Mouse (Mus musculus): ENCODE measurements around the gene Rnase10. TPM values are rescaled to one million over a fixed set of nuclear protein-coding genes. Genes with fewer than 3 reads are reported as not detected.
"Not testable (repeated sequence)": the region's sequence is repeated elsewhere in the genome, so short reads cannot be mapped to it uniquely, and the experiment has no call there.

Gene Rnase10
- polyA plus RNA-seq (2014; fragmentation: Nextera tagmentation; extraction: Ambion mirVana): 0.45 TPM in 1 of 2 replicates, not detected in the other

DNA sequence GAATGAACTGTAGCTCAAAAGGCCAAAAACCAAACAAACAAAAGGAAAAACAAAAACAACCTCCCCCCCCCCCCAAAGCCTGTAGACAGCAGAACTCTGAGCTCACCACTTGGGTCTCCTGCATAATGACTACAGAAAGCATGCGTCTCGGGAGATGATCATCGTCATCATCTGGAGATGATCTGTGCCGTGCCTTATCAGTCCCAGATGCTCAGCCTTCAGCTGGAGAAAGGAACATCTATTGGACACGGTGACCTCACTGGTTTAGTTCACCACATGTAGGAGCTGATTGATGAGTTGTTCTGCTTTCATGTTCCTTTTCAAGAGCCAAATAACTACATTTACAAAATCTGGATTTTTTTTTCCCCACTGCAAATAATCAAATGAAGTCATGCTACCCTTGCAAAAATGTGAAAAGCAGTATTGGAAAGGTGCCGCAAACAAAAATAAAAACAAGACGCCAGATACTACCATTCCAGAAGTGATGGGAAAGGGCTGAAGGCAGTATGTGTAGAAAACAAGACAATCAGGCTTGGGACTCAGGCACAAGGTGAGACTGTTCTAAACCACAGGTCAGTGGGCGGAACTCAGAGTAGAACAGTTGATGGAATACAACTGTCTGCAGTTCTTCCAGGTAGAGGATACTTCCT, at the start of gene Rnase10:
Rnase10 (plus strand) TSS at position 600 of the 650 bp plus-strand sequence.
- no peaks in the 10 kb centered on the region for H3K27me3 ChIP-seq (ENCODE audit: insufficient read depth, low read length)
- no peak within 1 kb of the TSS for H3K4me3 ChIP-seq (ENCODE audit: low read depth, low read length)
- TF ChIP-seq CTCF (IDR thresholded peaks at IDR 0.05; ENCODE audit: low read depth): no peak
- DNase-seq (no peak), ATAC-seq (ENCODE audit: insufficient read depth) (no peak)
- 0 out of 2 replicates have a peak, but pooled peaks cover 3% of the 10 kb centered on the region for H3K4me1 ChIP-seq (ENCODE audit: insufficient read depth)
- H3K27ac ChIP-seq (ENCODE audit: low read depth): peak within 1 kb of the TSS; percentile 92
- H3K36me3 ChIP-seq (ENCODE audit: insufficient read depth): no peaks in the 10 kb centered on the region
- no peaks in the 10 kb centered on the region for H3K9me3 ChIP-seq (ENCODE audit: low read depth, low read length)
- H3K9ac ChIP-seq: no peak within 1 kb of the TSS
- H3K4me2 ChIP-seq: peak within 1 kb of the TSS; percentile 13; the same call in 1 of the 2 replicates
- 66% methylated on average over 8 of the region's 8 CpGs for WGBS

DNA sequence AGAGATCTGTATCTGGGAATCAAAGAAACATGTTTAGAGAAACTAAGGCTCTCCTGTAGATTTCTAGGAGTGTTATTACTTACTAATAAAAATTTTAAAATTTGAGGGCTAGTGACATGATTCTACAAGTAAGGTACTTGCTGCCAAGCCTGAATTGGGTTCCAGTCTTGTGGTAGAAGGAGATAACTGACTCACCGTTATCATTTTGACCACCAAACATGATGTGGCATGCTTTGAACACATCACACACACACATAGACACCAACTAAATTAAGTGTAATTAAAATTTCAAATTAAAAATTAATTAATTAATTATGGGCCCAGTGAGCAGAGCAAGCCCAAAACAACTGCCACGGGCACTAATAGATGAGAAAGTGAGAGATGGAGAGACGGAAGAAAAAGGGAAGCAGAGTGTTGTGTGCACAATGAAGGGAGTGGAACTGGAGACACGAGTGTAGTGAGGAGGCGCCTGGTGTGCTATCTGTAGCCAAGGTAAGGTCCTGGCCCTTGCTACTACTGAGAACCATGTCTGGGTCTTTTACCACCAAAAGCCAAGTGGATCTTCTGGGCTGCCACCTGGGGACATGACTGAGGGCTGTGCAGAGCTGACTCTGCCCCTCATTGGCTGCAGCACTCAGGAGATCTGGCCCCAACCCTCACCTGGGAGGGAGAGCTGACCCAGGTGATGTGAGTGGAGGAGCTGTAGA, 49.1 kb upstream of the Rnase10 start:
- H3K9me3 ChIP-seq (ENCODE audit: low read depth, low read length); ATAC-seq (ENCODE audit: insufficient read depth); H3K27me3 ChIP-seq (ENCODE audit: insufficient read depth, low read length); DNase-seq; H3K27ac ChIP-seq (ENCODE audit: low read depth); H3K4me3 ChIP-seq (ENCODE audit: low read depth, low read length); H3K9ac ChIP-seq; H3K36me3 ChIP-seq (ENCODE audit: insufficient read depth); H3K4me1 ChIP-seq (ENCODE audit: insufficient read depth); H3K4me2 ChIP-seq: not testable (repeated sequence)
- WGBS: 82% methylated on average over 5 of the region's 5 CpGs

DNA sequence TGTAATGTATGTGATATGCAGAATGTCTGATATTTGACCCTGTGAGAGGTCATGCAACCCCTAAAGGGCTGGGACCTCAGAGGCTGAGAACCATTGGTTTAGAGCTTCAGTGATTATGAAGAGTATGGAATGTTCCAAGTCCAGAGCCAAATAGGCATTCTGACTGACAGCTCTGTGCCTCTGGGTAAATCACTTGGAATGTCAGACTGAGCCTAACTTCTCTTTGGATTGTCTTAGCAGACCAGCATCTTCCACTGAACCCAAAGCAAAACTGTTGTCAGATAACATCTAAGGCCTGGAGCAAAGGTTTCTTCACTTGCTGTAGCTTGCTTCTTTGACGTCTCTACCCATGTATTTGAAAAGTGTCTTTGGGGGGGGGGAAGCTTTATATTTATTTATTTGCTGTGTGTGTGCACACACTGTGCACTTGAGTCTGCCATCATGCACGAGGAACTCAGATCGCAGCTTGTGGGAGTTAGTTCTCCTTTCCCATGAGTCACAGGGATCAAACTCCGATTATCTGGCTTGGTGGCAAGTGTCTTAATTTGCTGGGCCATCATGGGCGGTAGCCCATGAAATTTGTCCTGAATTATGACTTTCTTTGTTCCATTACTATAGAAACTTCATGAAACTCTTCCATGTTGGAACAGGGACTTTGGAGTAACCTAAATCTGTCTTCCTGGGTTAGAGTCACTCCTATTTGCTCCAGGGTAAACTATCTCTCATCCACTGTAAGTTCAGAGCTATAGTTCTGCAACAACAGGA, 39.2 kb upstream of the Rnase10 start:
- DNase-seq (no peak), ATAC-seq (ENCODE audit: insufficient read depth) (no peak)
- Histone ChIP-seq H3K4me1 (ENCODE audit: insufficient read depth) (no peaks in the 10 kb centered on the region), H3K36me3 (ENCODE audit: insufficient read depth) (no peaks in the 10 kb centered on the region), H3K9ac (no peak overlapping the region), H3K4me3 (ENCODE audit: low read depth, low read length) (no peak overlapping the region), H3K4me2 (no peak overlapping the region), H3K27me3 (ENCODE audit: insufficient read depth, low read length) (no peaks in the 10 kb centered on the region), H3K27ac (ENCODE audit: low read depth) (no peak overlapping the region), H3K9me3 (ENCODE audit: low read depth, low read length) (no peaks in the 10 kb centered on the region)
- no peak for TF ChIP-seq CTCF (IDR thresholded peaks at IDR 0.05; ENCODE audit: low read depth)
- WGBS: 81% methylated on average over 5 of the region's 5 CpGs

DNA sequence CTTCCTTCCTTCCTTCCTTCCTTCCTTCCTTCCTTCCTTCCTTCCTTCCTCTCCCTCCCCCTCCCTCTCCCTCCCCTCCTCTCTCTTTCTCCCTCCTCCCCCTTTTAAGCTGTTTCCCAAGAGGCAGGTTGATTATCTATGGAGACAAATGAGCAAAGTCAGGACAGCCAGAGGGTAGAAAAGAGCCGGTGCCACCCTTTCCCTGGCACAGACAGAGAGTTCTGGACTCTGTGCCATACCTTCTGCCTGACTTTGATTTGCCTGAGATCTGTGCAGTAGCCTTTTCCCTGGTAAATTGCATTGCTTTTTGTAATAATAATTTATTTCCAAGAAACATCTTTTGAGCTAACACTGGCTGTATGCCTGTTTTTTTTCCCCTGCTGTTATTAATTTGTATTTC, 38.5 kb upstream of the Rnase10 start:
- H3K9me3 ChIP-seq (ENCODE audit: low read depth, low read length): no peaks in the 10 kb centered on the region
- H3K4me3 ChIP-seq (ENCODE audit: low read depth, low read length): no peak overlapping the region
- no peaks in the 10 kb centered on the region for H3K36me3 ChIP-seq (ENCODE audit: insufficient read depth)
- no peak for DNase-seq
- ATAC-seq (ENCODE audit: insufficient read depth): no peak
- 30% methylated on average over 1 of the region's 1 CpGs for WGBS
- H3K4me2 ChIP-seq: no peak overlapping the region
- H3K27me3 ChIP-seq (ENCODE audit: insufficient read depth, low read length): no peaks in the 10 kb centered on the region
- no peak for TF ChIP-seq CTCF (IDR thresholded peaks at IDR 0.05; ENCODE audit: low read depth)
- no peak overlapping the region for H3K27ac ChIP-seq (ENCODE audit: low read depth)
- no peaks in the 10 kb centered on the region for H3K4me1 ChIP-seq (ENCODE audit: insufficient read depth)
- H3K9ac ChIP-seq: no peak overlapping the region

DNA sequence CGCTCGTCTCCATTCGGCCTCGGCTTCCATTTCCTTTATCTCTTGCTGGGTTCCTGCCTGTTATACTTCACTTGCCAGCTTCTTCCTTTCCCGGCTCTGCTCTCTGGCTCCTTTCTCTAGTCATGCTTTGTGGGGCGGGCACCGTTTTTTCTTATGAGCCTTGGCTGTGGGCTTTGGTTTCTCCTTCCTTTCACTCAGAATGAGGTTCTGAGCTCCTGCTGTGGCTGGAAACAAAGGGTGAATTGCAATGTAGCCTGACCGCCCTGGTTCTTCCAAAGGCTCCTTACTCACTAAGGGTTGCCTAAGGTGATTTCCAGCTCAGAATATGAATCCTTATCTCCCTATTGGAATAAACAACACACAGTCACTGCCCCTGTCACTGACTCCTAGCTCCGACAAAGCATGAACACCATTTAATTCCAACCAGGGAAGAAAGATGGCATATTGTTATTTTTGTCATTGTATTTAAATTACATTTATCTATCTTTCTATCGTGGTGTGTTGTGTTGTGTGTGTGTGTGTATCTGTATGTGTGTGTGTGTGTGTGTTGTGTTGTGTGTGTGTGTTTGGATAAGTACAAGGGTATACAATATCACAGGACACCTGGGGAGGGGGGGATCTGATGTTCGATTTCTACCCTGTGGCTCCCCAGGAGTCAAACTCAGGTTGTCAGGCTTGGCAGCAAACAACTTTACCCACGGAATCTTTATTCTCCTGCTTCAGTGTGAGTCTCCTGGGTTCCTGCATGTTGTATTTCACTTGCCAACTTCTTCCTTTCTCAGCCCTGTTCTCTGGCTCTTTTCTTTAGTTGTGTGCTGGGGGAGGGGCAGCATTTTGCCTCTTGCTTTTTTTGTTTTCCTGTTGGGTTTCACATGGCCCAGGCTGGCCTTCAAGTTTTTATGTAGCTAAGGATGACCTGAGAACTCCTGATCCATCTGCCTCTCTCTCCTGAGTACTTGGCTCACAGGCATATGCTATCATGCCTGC, 37.7 kb upstream of the Rnase10 start:
- no peaks in the 10 kb centered on the region for H3K9me3 ChIP-seq (ENCODE audit: low read depth, low read length)
- no peak overlapping the region for H3K4me2 ChIP-seq
- no peaks in the 10 kb centered on the region for H3K4me1 ChIP-seq (ENCODE audit: insufficient read depth)
- no peak overlapping the region for H3K4me3 ChIP-seq (ENCODE audit: low read depth, low read length)
- H3K9ac ChIP-seq: no peak overlapping the region
- 34% methylated on average over 12 of the region's 12 CpGs for WGBS
- no peaks in the 10 kb centered on the region for H3K36me3 ChIP-seq (ENCODE audit: insufficient read depth)
- no peak overlapping the region for H3K27ac ChIP-seq (ENCODE audit: low read depth)
- no peaks in the 10 kb centered on the region for H3K27me3 ChIP-seq (ENCODE audit: insufficient read depth, low read length)
- ATAC-seq (ENCODE audit: insufficient read depth) (no peak), DNase-seq (peak; percentile 8)
- no peak for TF ChIP-seq CTCF (IDR thresholded peaks at IDR 0.05; ENCODE audit: low read depth)

DNA sequence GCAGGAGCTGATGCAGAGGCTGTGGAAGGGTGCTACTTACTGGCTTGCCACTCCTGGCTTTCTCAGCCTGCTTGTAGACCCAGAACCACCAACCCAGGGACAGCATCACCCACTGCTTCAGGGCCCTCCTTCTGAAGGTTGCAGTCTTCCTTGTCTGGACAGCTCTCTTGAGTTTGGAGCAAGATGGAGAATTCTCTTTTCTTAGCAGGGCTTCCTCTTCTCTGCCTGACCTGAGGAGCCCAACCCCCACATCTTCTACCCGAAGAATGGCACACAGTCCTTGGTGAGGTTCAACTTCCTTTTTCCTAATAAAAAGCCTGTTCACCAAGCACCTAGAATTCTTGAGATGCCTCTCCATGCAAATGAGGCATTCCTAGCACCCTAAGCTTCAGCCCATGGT, 36.7 kb upstream of the Rnase10 start:
- Histone ChIP-seq H3K27ac (ENCODE audit: low read depth) (no peak overlapping the region), H3K27me3 (ENCODE audit: insufficient read depth, low read length) (no peaks in the 10 kb centered on the region), H3K9ac (no peak overlapping the region), H3K4me1 (ENCODE audit: insufficient read depth) (no peaks in the 10 kb centered on the region), H3K9me3 (ENCODE audit: low read depth, low read length) (no peaks in the 10 kb centered on the region), H3K4me2 (no peak overlapping the region), H3K36me3 (ENCODE audit: insufficient read depth) (no peaks in the 10 kb centered on the region), H3K4me3 (ENCODE audit: low read depth, low read length) (no peak overlapping the region)
- no peak for TF ChIP-seq CTCF (IDR thresholded peaks at IDR 0.05; ENCODE audit: low read depth)
- WGBS: 50% methylated on average over 1 of the region's 1 CpGs
- DNase-seq (no peak), ATAC-seq (ENCODE audit: insufficient read depth) (no peak)

DNA sequence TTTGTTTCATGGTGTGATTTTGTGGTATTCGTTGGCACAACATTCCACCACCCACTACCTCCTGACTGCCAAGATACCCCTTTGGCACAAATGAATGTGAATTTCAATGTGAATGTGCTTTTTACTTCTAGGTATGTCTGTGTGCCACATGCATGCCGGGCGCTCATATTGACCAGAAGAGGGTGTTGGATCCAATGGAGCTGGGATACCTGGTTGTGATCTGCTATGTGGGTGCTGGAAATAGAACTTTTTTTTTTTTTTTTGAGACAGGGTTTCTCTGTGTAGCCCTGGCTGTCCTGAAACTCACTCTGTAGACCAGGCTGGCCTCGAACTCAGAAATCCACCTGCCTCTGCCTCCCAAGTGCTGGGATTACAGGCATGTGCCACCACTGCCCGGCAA, 34.5 kb upstream of the Rnase10 start:
- WGBS: 87% methylated on average over 5 of the region's 5 CpGs
- H3K9ac ChIP-seq; H3K36me3 ChIP-seq (ENCODE audit: insufficient read depth); DNase-seq; H3K27ac ChIP-seq (ENCODE audit: low read depth); H3K4me1 ChIP-seq (ENCODE audit: insufficient read depth); H3K27me3 ChIP-seq (ENCODE audit: insufficient read depth, low read length); H3K9me3 ChIP-seq (ENCODE audit: low read depth, low read length); H3K4me2 ChIP-seq; H3K4me3 ChIP-seq (ENCODE audit: low read depth, low read length); ATAC-seq (ENCODE audit: insufficient read depth): not testable (repeated sequence)
